Mouse (Mus musculus) hindbrain, embryonic 10.5 days (tissue): ENCODE results near the gene Cyp4a14. TPM values are rescaled to one million over a fixed set of nuclear protein-coding genes. Genes with fewer than 3 reads are reported as not detected.
"Not testable (repeated sequence)": the region's sequence is repeated elsewhere in the genome, so short reads cannot be mapped to it uniquely, and the experiment has no call there.

ENCODE experiments used
- DNase-seq: peaks from one replicate; pipeline ENCODE4 v3.0.0-alpha.2; 2017; ENCODE audit warnings: low spot score
- H3K27ac ChIP-seq: fragments of 300-500 bp; sonication (generic); 2 replicates; pipeline ENCODE4 v1.5.1; 2016; ENCODE audit warnings: mild to moderate bottlenecking, moderate library complexity
- H3K27me3 ChIP-seq: fragments of 300-500 bp; sonication (generic); 2 replicates; pipeline ENCODE4 v1.6.1; 2016; ENCODE audit warnings: mild to moderate bottlenecking; ENCODE audit not compliant: poor library complexity, insufficient read depth, severe bottlenecking
- H3K36me3 ChIP-seq: fragments of 300-500 bp; sonication (generic); 2 replicates; pipeline ENCODE4 v1.6.1; 2016; ENCODE audit warnings: mild to moderate bottlenecking, moderate library complexity
- H3K4me1 ChIP-seq: fragments of 300-500 bp; sonication (generic); replicated peaks from 2 replicates; pipeline ENCODE4 v1.6.1; 2016; ENCODE audit warnings: mild to moderate bottlenecking
- H3K4me3 ChIP-seq: fragments of 300-500 bp; sonication (generic); 2 replicates; pipeline ENCODE4 v1.5.1; 2016; ENCODE audit warnings: mild to moderate bottlenecking, moderate library complexity
- H3K9me3 ChIP-seq: fragments of 300-500 bp; sonication (generic); 2 replicates; pipeline ENCODE4 v1.6.1; 2016; ENCODE audit warnings: mild to moderate bottlenecking, moderate library complexity
- WGBS: fragments of 180-500 bp; shearing (Covaris S2); methylation state at CpG from one replicate; pipeline ENCODE4 v1.1.7; 2016; 5-methylcytosine and 5-hydroxymethylcytosine counted together
- polyA plus RNA-seq: library from polyadenylated mRNA; unstranded; fragments of >200 nt; fragmentation: Nextera tagmentation; extraction: Ambion mirVana; gene quantifications from 2 replicates; pipeline ENCODE4 v1.2.1, GENCODE M21; 2016

Gene Cyp4a14
- polyA plus RNA-seq = not detected in 2 replicates

- Histone ChIP-seq H3K36me3 (no peaks in the 10 kb centered on the region), H3K4me1 (no peaks in the 10 kb centered on the region), H3K9me3 (no peaks in the 10 kb centered on the region), H3K27me3 (no peaks in the 10 kb centered on the region), H3K27ac (no peak within 1 kb of the TSS), H3K4me3 (no peak within 1 kb of the TSS)
- no peak for DNase-seq
- 88% methylated on average over 1 of the region's 1 CpGs for WGBS
These were observed at the start of gene Cyp4a14 for GRCm38 (mm10) chr4:115496001-115496400. Gene Cyp4a14, minus strand, starts transcription at chr4:115496142.

GRCm38 (mm10) chr4:115545101-115545500 lies 49.2 kb upstream of the Cyp4a14 start:
- Histone ChIP-seq H3K4me3 (no peak overlapping the region), H3K9me3 (no peaks in the 10 kb centered on the region), H3K27ac (no peak overlapping the region), H3K27me3 (no peaks in the 10 kb centered on the region), H3K4me1 (no peaks in the 10 kb centered on the region), H3K36me3 (no peaks in the 10 kb centered on the region)
- WGBS = 43% methylated on average over 1 of the region's 1 CpGs
- DNase-seq = no peak

GRCm38 (mm10) chr4:115521766-115522165 lies 25.8 kb upstream of the Cyp4a14 start:
- Histone ChIP-seq H3K27ac (no peak overlapping the region), H3K4me1 (no peaks in the 10 kb centered on the region), H3K4me3 (no peak overlapping the region), H3K9me3 (no peaks in the 10 kb centered on the region), H3K36me3 (no peaks in the 10 kb centered on the region), H3K27me3 (no peaks in the 10 kb centered on the region)
- 92% methylated on average over 2 of the region's 2 CpGs for WGBS
- no peak for DNase-seq

- WGBS = 82% methylated on average over 4 of the region's 4 CpGs
- DNase-seq = no peak
These were observed 23.5 kb upstream of the Cyp4a14 start for GRCm38 (mm10) chr4:115519444-115519843.

GRCm38 (mm10) chr4:115518000-115518399 lies 22.1 kb upstream of the Cyp4a14 start, which contains the start of gene Cyp4a10:
Gene Cyp4a10, plus strand, starts transcription at chr4:115518264.
- 79% methylated on average over 5 of the region's 5 CpGs for WGBS
- DNase-seq, H3K27ac ChIP-seq, H3K4me3 ChIP-seq, H3K9me3 ChIP-seq, H3K27me3 ChIP-seq, H3K36me3 ChIP-seq, H3K4me1 ChIP-seq: not testable (repeated sequence)

More at GRCm38 (mm10) chr4:115519444-115519843, 23.5 kb upstream of the Cyp4a14 start:
- Histone ChIP-seq H3K27ac (no peak overlapping the region), H3K9me3 (no peaks in the 10 kb centered on the region), H3K4me1 (no peaks in the 10 kb centered on the region), H3K4me3 (no peak overlapping the region), H3K27me3 (no peaks in the 10 kb centered on the region), H3K36me3 (no peaks in the 10 kb centered on the region)

GRCm38 (mm10) chr4:115513964-115514363 lies 18.0 kb upstream of the Cyp4a14 start:
- H3K36me3 ChIP-seq, H3K27ac ChIP-seq, H3K4me3 ChIP-seq, H3K4me1 ChIP-seq, H3K9me3 ChIP-seq, DNase-seq, H3K27me3 ChIP-seq: not testable (repeated sequence)

- no peak for DNase-seq
- no peaks in the 10 kb centered on the region for H3K36me3 ChIP-seq
- no peak overlapping the region for H3K4me3 ChIP-seq
- 92% methylated on average over 3 of the region's 3 CpGs for WGBS
- H3K4me1 ChIP-seq = no peaks in the 10 kb centered on the region
- no peaks in the 10 kb centered on the region for H3K9me3 ChIP-seq
- H3K27me3 ChIP-seq = no peaks in the 10 kb centered on the region
- no peak overlapping the region for H3K27ac ChIP-seq
These were observed 1.5 kb upstream of the Cyp4a14 start for GRCm38 (mm10) chr4:115497466-115497865.

GRCm38 (mm10) chr4:115481006-115481652 lies 14.8 kb downstream of the Cyp4a14 start:
- no peak overlapping the region for H3K4me3 ChIP-seq
- no peaks in the 10 kb centered on the region for H3K36me3 ChIP-seq
- no peak overlapping the region for H3K27ac ChIP-seq
- WGBS = 76% methylated on average over 6 of the region's 6 CpGs
- H3K27me3 ChIP-seq = no peaks in the 10 kb centered on the region
- no peak for DNase-seq
- no peaks in the 10 kb centered on the region for H3K4me1 ChIP-seq
- H3K9me3 ChIP-seq = no peaks in the 10 kb centered on the region

- not testable (repeated sequence) for H3K27ac ChIP-seq
These were observed 19.9 kb downstream of the Cyp4a14 start for GRCm38 (mm10) chr4:115476051-115476450.

GRCm38 (mm10) chr4:115473585-115473984 lies 22.4 kb downstream of the Cyp4a14 start:
- not testable (repeated sequence) for H3K4me1 ChIP-seq, H3K27ac ChIP-seq, DNase-seq, H3K36me3 ChIP-seq, H3K4me3 ChIP-seq, H3K27me3 ChIP-seq, H3K9me3 ChIP-seq
- WGBS = 83% methylated on average over 3 of the region's 3 CpGs

More at GRCm38 (mm10) chr4:115476051-115476450, 19.9 kb downstream of the Cyp4a14 start:
- H3K27me3 ChIP-seq, H3K9me3 ChIP-seq, H3K4me1 ChIP-seq, DNase-seq, H3K36me3 ChIP-seq, H3K4me3 ChIP-seq: not testable (repeated sequence)

- Histone ChIP-seq H3K4me1 (no peaks in the 10 kb centered on the region), H3K27ac (no peak within 1 kb of the TSS), H3K9me3 (no peaks in the 10 kb centered on the region), H3K36me3 (no peaks in the 10 kb centered on the region), H3K27me3 (no peaks in the 10 kb centered on the region), H3K4me3 (no peak within 1 kb of the TSS)
- no peak for DNase-seq
- WGBS = 89% methylated on average over 3 of the region's 3 CpGs
These were observed 43.6 kb downstream of the Cyp4a14 start, which contains the start of gene Cyp4a30b for GRCm38 (mm10) chr4:115452304-115452703. Gene Cyp4a30b, plus strand, starts transcription at chr4:115452604.

GRCm38 (mm10) chr4:115450577-115451137 lies 45.3 kb downstream of the Cyp4a14 start:
- WGBS = 67% methylated on average over 3 of the region's 3 CpGs
- Histone ChIP-seq H3K4me3 (no peak overlapping the region), H3K4me1 (no peaks in the 10 kb centered on the region), H3K27me3 (no peaks in the 10 kb centered on the region), H3K9me3 (no peaks in the 10 kb centered on the region), H3K27ac (no peak overlapping the region), H3K36me3 (no peaks in the 10 kb centered on the region)
- DNase-seq = no peak
